Mouse (Mus musculus): ENCODE results near the gene Rprd1b.

Rprd1b gene

GRCm38 (mm10) chr2:158080622-158081241 is 52.4 kb downstream of the Rprd1b start:
- DNase-seq (ENCODE audit: low read depth): no peak

GRCm38 (mm10) chr2:158084486-158084885 is 56.2 kb downstream of the Rprd1b start:
- DNase-seq (ENCODE audit: low read depth): no peak

- no peak for DNase-seq (ENCODE audit: low read depth)
Measured at GRCm38 (mm10) chr2:158090096-158090495, 61.8 kb downstream of the Rprd1b start.

- no peak for DNase-seq (ENCODE audit: low read depth)
Measured at GRCm38 (mm10) chr2:158093345-158093744, 65.0 kb downstream of the Rprd1b start.

GRCm38 (mm10) chr2:158094300-158094699 is 66.0 kb downstream of the Rprd1b start:
- no peak for DNase-seq (ENCODE audit: low read depth)

GRCm38 (mm10) chr2:158094846-158095245 is 66.5 kb downstream of the Rprd1b start:
- no peak for DNase-seq (ENCODE audit: low read depth)

GRCm38 (mm10) chr2:158097071-158097470 is 68.8 kb downstream of the Rprd1b start:
- DNase-seq (ENCODE audit: low read depth): no peak

- DNase-seq (ENCODE audit: low read depth): no peak
Measured at GRCm38 (mm10) chr2:158098730-158099129, 70.4 kb downstream of the Rprd1b start.

- no peak for DNase-seq (ENCODE audit: low read depth)
Measured at GRCm38 (mm10) chr2:158099537-158099936, 71.2 kb downstream of the Rprd1b start.

GRCm38 (mm10) chr2:158101768-158102167 is 73.5 kb downstream of the Rprd1b start:
- DNase-seq (ENCODE audit: low read depth): no peak

- DNase-seq (ENCODE audit: low read depth): no peak
Measured at GRCm38 (mm10) chr2:158104966-158105365, 76.7 kb downstream of the Rprd1b start.

- no peak for DNase-seq (ENCODE audit: low read depth)
Measured at GRCm38 (mm10) chr2:158105605-158106004, 77.3 kb downstream of the Rprd1b start.

GRCm38 (mm10) chr2:158106947-158107587 is 78.8 kb downstream of the Rprd1b start:
- DNase-seq (ENCODE audit: low read depth): peak; percentile 33

GRCm38 (mm10) chr2:158109516-158109915 is 81.2 kb downstream of the Rprd1b start:
- no peak for DNase-seq (ENCODE audit: low read depth)

- DNase-seq (ENCODE audit: low read depth): no peak
Measured at GRCm38 (mm10) chr2:158113591-158114257, 85.4 kb downstream of the Rprd1b start.

GRCm38 (mm10) chr2:158114931-158115330 is 86.6 kb downstream of the Rprd1b start:
- no peak for DNase-seq (ENCODE audit: low read depth)

GRCm38 (mm10) chr2:158115838-158116453 is 87.6 kb downstream of the Rprd1b start:
- DNase-seq (ENCODE audit: low read depth): peak; percentile 10

GRCm38 (mm10) chr2:158116653-158117052 is 88.4 kb downstream of the Rprd1b start:
- DNase-seq (ENCODE audit: low read depth): no peak

GRCm38 (mm10) chr2:158119145-158119544 is 90.8 kb downstream of the Rprd1b start:
- no peak for DNase-seq (ENCODE audit: low read depth)

- DNase-seq (ENCODE audit: low read depth): no peak
Measured at GRCm38 (mm10) chr2:158120211-158120610, 91.9 kb downstream of the Rprd1b start.

- no peak for DNase-seq (ENCODE audit: low read depth)
Measured at GRCm38 (mm10) chr2:158120868-158121267, 92.6 kb downstream of the Rprd1b start.

GRCm38 (mm10) chr2:158121645-158122326 is 93.5 kb downstream of the Rprd1b start:
- no peak for DNase-seq (ENCODE audit: low read depth)

Measured in induced T-regulatory cell, adult 2 months (primary cell).